Mouse (Mus musculus): ENCODE data around the gene Meis2. TPM values are rescaled to one million over a fixed set of nuclear protein-coding genes. Genes with fewer than 3 reads are reported as not detected.
A peak's percentile ranks its signal among the peaks of the same experiment; 100 is the strongest.

The Meis2 gene
- total and polyA plus RNA-seq, 2 experiments from 2014 or later = 106 to 204 TPM

DNA sequence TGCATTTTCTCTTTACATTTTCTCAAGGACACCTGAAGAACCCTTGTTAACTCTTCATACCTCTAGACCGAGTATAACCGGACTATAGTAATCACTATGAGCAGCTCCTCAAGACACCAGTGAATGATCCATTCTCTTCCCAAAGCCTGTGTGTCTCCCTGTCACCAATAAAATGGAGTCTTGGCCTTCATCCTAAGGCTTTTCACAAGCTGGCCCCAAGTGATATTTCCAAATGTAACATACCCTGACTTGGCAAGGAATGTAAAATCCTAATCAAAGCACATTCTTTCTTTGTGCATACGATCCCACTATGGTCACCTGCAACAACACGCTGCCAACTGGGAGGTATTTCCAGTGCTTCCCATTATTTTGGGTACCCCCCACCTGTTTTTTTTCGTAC is 125.8 kb downstream of the Meis2 start:
- DNase-seq = no peak
- H3K27me3 ChIP-seq (ENCODE audit: insufficient read depth, low read length) = no peaks in the 10 kb centered on the region
- WGBS = 54% methylated on average over 5 of the region's 5 CpGs
- no peak overlapping the region for H3K9ac ChIP-seq
- no peak for ATAC-seq
- 0 out of 2 replicates have a peak overlapping the region, but pooled peaks have one; percentile 15 for H3K27ac ChIP-seq (ENCODE audit: low read depth, low read length)
- H3K9me3 ChIP-seq (ENCODE audit: low read length) = no peaks in the 10 kb centered on the region
- no peak overlapping the region for H3K4me2 ChIP-seq (ENCODE audit: low read depth)
- peaks cover 10% of the 10 kb centered on the region; the same call in 1 of the 2 replicates for H3K4me1 ChIP-seq (ENCODE audit: insufficient read depth)
- no peaks in the 10 kb centered on the region; the same call in 1 of the 2 replicates for H3K36me3 ChIP-seq (ENCODE audit: insufficient read depth)
- no peak for TF ChIP-seq CTCF (IDR thresholded peaks at IDR 0.05; ENCODE audit: low read depth)
- H3K4me3 ChIP-seq (ENCODE audit: low read depth, low read length) = no peak overlapping the region

DNA sequence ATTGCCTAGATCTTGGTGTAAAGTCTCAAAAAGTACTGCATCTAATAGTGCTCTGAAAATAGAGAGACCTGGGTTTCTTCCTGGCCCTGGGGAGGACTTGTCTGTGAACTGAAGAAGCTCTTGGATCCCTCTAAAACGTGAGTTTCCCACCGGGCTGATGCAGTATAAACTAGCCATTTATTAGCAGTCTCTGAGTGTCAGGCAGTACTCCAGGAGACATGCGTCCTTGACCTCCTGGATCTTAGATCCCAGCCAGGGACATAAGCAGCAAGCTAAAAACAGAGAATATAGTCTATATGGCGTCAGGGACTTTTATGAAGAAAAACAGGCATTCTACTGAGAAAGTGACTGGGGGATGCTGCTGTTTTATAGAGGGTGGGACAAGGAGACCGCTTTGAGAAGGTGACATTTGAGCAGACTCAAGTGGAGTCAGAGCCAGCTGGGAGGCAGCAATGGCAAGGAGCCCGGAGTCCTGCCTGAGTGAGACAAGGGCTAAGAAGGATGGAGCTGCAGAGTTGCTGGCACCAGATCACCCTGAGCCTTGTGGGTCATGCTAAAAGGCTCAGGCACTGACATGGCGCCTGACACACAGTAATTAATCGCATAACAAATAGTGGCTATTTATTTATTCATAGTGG is 126.6 kb downstream of the Meis2 start:
- ATAC-seq = peak; percentile 78
- Histone ChIP-seq H3K4me2 (ENCODE audit: low read depth) (no peak overlapping the region), H3K36me3 (ENCODE audit: insufficient read depth) (no peaks in the 10 kb centered on the region), H3K27me3 (ENCODE audit: insufficient read depth, low read length) (no peaks in the 10 kb centered on the region), H3K9me3 (ENCODE audit: low read length) (no peaks in the 10 kb centered on the region), H3K4me1 (ENCODE audit: insufficient read depth) (peaks cover 10% of the 10 kb centered on the region; the same call in 1 of the 2 replicates), H3K27ac (ENCODE audit: low read depth, low read length) (peak overlapping the region; percentile 17; the same call in 1 of the 2 replicates), H3K4me3 (ENCODE audit: low read depth, low read length) (no peak overlapping the region), H3K9ac (no peak overlapping the region)
- DNase-seq = peak; percentile 57
- WGBS = 39% methylated on average over 8 of the region's 8 CpGs
- TF ChIP-seq CTCF (IDR thresholded peaks at IDR 0.05; ENCODE audit: low read depth) = no peak

- no peak for TF ChIP-seq CTCF (IDR thresholded peaks at IDR 0.05; ENCODE audit: low read depth)
- Histone ChIP-seq H3K27me3 (ENCODE audit: insufficient read depth, low read length) (no peaks in the 10 kb centered on the region), H3K36me3 (ENCODE audit: insufficient read depth) (no peaks in the 10 kb centered on the region), H3K4me1 (ENCODE audit: insufficient read depth) (0 out of 2 replicates have a peak, but pooled peaks cover 7% of the 10 kb centered on the region), H3K9me3 (ENCODE audit: low read length) (no peaks in the 10 kb centered on the region), H3K4me2 (ENCODE audit: low read depth) (no peak overlapping the region), H3K9ac (no peak overlapping the region), H3K27ac (ENCODE audit: low read depth, low read length) (no peak overlapping the region), H3K4me3 (ENCODE audit: low read depth, low read length) (no peak overlapping the region)
- DNase-seq (no peak), ATAC-seq (no peak)
- WGBS = 36% methylated on average over 3 of the region's 3 CpGs
Observed at GRCm38 (mm10) chr2:115938296-115938695, 127.3 kb downstream of the Meis2 start.

DNA sequence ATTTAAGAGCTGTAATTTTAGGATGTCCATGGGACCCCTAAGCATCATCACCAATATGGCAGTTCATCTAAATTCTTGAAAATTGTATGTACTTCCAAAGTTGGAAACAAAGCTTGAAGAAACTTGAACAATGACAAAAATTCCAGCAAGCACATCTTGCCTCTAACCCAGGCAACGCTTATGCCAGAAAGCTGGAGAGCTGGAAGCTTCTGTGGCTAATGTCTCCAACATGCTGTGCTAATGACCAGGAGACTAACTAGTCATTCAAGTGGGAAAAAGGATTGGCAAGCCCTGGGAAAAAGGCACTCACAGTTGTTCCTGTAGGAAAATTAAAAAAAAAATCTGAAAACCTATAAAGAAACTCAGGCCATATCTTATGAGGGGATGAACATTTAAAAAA is 127.7 kb downstream of the Meis2 start:
- Histone ChIP-seq H3K36me3 (ENCODE audit: insufficient read depth) (no peaks in the 10 kb centered on the region), H3K4me2 (ENCODE audit: low read depth) (no peak overlapping the region), H3K4me3 (ENCODE audit: low read depth, low read length) (no peak overlapping the region), H3K27me3 (ENCODE audit: insufficient read depth, low read length) (no peaks in the 10 kb centered on the region), H3K27ac (ENCODE audit: low read depth, low read length) (no peak overlapping the region), H3K9ac (no peak overlapping the region), H3K4me1 (ENCODE audit: insufficient read depth) (0 out of 2 replicates have a peak, but pooled peaks cover 7% of the 10 kb centered on the region), H3K9me3 (ENCODE audit: low read length) (no peaks in the 10 kb centered on the region)
- ATAC-seq (no peak), DNase-seq (no peak)
- 37% methylated on average over 1 of the region's 1 CpGs for WGBS
- TF ChIP-seq CTCF (IDR thresholded peaks at IDR 0.05; ENCODE audit: low read depth) = no peak

GRCm38 (mm10) chr2:115936786-115937185 is 128.9 kb downstream of the Meis2 start:
- H3K27ac ChIP-seq (ENCODE audit: low read depth, low read length) = no peak overlapping the region
- no peak for DNase-seq
- H3K27me3 ChIP-seq (ENCODE audit: insufficient read depth, low read length) = no peaks in the 10 kb centered on the region
- TF ChIP-seq CTCF (IDR thresholded peaks at IDR 0.05; ENCODE audit: low read depth) = no peak
- H3K36me3 ChIP-seq (ENCODE audit: insufficient read depth) = no peaks in the 10 kb centered on the region
- H3K9ac ChIP-seq = no peak overlapping the region
- H3K4me3 ChIP-seq (ENCODE audit: low read depth, low read length) = no peak overlapping the region
- WGBS = 92% methylated on average over 9 of the region's 9 CpGs
- no peak overlapping the region for H3K4me2 ChIP-seq (ENCODE audit: low read depth)
- ATAC-seq = no peak
- H3K9me3 ChIP-seq (ENCODE audit: low read length) = no peaks in the 10 kb centered on the region
- H3K4me1 ChIP-seq (ENCODE audit: insufficient read depth) = 0 out of 2 replicates have a peak, but pooled peaks cover 7% of the 10 kb centered on the region

- no peak overlapping the region for H3K27ac ChIP-seq (ENCODE audit: low read depth, low read length)
- 0 out of 2 replicates have a peak, but pooled peaks cover 7% of the 10 kb centered on the region for H3K4me1 ChIP-seq (ENCODE audit: insufficient read depth)
- H3K9ac ChIP-seq = no peak overlapping the region
- WGBS = 84% methylated on average over 2 of the region's 2 CpGs
- H3K9me3 ChIP-seq (ENCODE audit: low read length) = no peaks in the 10 kb centered on the region
- H3K4me2 ChIP-seq (ENCODE audit: low read depth) = no peak overlapping the region
- DNase-seq (no peak), ATAC-seq (no peak)
- no peaks in the 10 kb centered on the region for H3K36me3 ChIP-seq (ENCODE audit: insufficient read depth)
- H3K27me3 ChIP-seq (ENCODE audit: insufficient read depth, low read length) = no peaks in the 10 kb centered on the region
- no peak for TF ChIP-seq CTCF (IDR thresholded peaks at IDR 0.05; ENCODE audit: low read depth)
- no peak overlapping the region for H3K4me3 ChIP-seq (ENCODE audit: low read depth, low read length)
Observed at GRCm38 (mm10) chr2:115934299-115934698, 131.3 kb downstream of the Meis2 start.

DNA sequence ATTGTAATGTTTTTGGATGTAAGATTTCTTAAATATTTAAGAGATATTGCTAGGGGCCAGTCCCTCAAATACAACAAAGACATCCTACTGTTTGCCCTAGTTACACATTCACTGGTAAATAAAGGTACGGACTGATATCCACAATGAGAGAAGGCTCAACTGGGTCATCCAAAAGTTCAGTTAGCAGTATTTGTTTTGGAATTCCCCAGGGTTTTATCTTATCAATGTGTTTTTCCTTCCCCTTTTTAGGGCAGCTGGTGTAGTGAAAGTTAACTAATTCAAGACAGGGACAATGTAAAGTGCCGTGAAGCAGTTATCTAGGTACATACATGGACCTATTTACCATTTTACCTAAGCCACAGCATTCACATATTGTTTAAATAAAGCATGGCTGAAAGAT is 132.4 kb downstream of the Meis2 start:
- 80% methylated on average over 2 of the region's 2 CpGs for WGBS
- DNase-seq (no peak), ATAC-seq (no peak)
- H3K4me2 ChIP-seq (ENCODE audit: low read depth) = no peak overlapping the region
- TF ChIP-seq CTCF (IDR thresholded peaks at IDR 0.05; ENCODE audit: low read depth) = no peak
- no peak overlapping the region for H3K9ac ChIP-seq
- H3K4me1 ChIP-seq (ENCODE audit: insufficient read depth) = no peaks in the 10 kb centered on the region
- no peaks in the 10 kb centered on the region for H3K9me3 ChIP-seq (ENCODE audit: low read length)
- no peaks in the 10 kb centered on the region for H3K36me3 ChIP-seq (ENCODE audit: insufficient read depth)
- H3K27me3 ChIP-seq (ENCODE audit: insufficient read depth, low read length) = no peaks in the 10 kb centered on the region
- H3K4me3 ChIP-seq (ENCODE audit: low read depth, low read length) = no peak overlapping the region
- no peak overlapping the region for H3K27ac ChIP-seq (ENCODE audit: low read depth, low read length)

Data from forebrain, postnatal 0 days (tissue).